Mouse (Mus musculus): ENCODE results near the gene Sh3rf1. TPM values are rescaled to one million over a fixed set of nuclear protein-coding genes. Genes with fewer than 3 reads are reported as not detected.
A peak's percentile ranks its signal among the peaks of the same experiment; 100 is the strongest.

Gene Sh3rf1
- total RNA-seq, 2 experiments from 2014 or later, result 40.2 to 47.3 TPM

DNA sequence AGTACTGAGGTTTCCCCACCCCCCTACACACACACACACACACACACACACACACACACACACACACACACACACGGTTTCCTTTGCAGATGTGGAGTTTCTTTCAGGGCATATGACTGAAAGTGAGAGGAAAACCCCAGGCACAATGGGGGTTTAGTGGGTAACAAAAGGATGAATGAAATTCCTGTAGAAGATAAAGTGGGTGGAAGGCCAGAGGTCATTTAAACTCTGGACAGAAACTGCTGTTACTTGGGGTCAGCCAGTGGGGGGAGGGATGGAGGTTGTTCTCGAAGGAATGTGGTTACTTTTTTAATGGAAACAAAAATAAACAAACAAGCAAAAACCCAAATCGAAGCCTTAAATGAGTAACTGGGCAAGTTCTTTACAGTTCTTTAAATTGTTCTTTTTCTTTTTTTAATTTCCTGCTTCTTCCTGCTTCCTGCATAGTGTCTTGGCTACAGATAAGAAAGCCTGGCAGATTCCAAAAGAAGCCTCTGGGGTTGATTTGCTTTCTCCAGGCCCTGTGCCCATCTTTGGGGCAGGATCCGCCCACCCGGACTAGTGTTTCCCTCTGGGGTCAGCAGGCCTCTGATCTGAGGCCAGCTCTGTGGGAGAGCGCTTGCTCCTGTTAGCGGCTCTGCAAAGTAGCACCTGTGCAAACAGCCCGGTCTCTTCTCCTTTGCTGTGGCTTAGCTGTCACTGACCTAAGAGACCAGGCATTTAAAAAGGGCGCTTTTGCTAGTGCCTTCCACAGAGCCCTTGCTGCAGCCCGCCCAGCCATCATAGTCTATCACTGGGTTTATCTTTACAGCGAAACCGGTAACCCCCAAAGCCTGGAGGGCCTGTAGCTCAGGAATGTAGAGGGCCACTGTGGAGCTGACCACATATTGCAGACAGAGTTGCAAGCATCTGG lies 59.8 kb downstream of the Sh3rf1 start:
- intact Hi-C loops (cut with DNase I), result no loop called here
- DNase-seq, result peak; percentile 28

DNA sequence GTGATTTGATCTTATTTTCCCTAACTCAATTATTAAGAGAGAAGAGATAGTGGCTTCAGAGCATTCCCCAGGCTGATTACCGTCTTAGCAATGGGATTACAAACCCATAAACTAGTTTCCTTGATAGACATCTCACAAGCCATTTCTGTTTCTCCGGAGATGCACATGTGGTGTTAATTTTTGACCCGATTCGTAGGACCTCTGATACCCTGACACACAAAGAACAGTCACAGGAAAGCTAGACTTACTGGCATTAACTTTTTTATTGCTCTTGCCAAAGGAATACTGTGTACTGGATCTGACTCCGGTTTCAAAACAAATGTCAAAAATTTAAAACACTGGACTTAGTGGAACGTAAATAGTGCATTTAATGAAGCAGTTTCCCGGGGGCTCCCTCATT lies 62.2 kb downstream of the Sh3rf1 start:
- intact Hi-C loops (cut with DNase I), result no loop called here
- DNase-seq, result no peak

DNA sequence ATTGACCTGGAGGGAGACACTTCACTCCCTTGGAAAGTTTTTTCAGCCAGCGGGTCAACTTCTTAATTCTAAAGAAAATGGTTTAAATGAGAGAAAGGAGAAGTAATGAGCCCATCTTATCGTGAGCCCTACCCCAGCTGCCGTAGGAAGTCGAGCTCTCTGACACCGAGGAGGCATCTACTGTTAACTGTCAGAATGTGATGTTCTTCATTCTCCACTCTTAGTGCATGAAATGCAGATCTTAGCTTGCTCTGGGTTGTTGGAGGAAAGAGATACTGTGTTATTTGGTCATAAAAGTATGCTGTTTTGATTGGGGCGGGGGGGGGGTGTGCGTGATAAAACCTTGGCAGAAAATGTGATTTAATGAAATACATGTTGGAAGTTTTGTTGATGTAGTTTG lies 62.7 kb downstream of the Sh3rf1 start:
- intact Hi-C loops (cut with DNase I), result no loop called here
- DNase-seq, result no peak

DNA sequence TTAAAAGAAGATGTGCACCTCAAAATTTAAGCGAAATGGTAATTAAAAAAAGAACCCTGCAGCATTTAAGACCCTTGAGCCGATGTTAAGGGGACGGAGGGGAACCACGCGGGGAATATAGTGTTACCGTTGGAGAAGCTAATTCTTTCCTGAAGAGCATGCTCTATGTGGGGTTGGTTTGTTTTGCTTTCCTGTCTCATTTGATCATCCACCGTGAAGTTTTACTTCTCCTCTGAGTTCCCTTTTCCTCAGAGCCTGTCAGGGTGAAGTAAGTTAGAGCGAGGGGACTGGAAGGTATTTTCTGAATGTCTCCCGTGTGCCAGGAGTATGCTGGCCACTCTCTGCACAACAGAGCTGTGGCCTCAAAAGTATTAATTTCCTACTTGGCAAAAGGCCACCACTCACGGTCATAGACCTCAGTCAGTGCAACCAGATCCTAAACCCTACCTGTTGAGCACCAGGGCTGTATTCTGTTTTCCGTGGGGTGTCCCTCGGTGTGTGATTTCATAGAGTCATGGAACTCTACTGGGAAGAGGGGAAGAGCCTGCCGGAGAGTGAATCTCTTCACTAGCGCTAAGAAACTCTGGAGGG lies 63.2 kb downstream of the Sh3rf1 start:
- intact Hi-C loops (cut with DNase I), result no loop called here
- no peak for DNase-seq

DNA sequence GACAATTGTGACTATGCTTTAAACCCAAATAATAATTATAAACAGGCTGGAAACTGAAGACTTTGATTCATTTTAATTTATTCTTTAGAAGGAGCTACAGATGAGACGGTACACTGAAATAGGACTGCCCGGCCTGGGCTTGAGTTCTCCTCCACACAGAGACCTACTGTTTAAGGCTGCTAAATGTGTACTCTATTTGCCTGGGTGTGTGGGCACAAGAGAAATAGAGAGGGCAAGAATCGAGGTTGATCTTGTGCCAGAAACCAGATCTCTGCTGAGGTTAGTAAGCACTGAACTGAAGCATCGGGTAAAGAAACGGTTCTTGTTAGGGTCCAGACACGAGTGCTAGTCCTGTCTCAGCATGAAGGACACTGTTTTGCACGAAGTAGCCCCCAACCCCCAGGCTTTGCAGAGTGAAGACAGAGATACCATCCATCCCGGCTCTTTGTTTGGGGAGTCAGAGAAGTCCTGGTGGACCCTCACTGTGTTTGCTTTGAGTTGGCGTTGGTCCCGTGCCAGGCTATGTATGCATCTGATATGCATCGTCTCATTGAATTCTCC lies 64.4 kb downstream of the Sh3rf1 start:
- intact Hi-C loops (cut with DNase I), result no loop called here
- peak; percentile 24 for DNase-seq

DNA sequence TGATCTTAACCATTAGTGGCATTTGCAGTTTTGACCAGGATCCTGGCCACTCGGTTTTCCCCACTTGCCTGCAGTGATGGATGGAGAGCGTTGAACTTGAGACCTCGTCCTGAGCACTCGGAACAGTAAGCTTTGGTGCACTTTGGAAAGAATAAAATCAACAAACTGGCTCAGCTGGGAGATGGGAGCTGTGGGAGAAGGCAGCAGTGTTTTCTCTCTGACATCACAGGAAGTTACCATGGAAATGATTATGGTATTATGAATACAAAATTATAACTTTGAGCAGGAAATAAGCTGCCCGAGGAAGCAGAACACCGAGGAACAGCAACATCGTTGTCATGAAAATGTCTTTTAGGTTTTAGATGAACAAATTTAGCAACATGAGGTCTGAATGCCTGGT lies 65.0 kb downstream of the Sh3rf1 start:
- no peak for DNase-seq
- intact Hi-C loops (cut with DNase I), result no loop called here

DNA sequence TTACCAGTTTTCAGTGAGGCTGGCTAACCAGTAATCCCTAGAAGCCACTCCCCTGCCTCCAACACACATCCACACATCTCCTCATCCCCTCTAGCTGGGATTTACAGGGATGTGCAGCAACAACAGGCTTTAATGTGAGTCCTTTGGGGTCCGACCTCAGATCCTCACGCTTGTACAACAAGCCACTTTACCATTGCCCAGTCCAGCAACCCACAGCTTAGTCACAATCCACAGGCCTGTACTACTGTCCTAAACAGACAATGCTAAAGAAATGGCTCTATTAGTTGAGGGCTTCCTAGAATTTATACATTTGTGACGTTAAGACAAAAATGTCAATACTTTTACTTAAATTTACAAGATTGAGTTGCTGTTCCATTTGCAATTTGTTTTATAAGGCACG lies 71.4 kb downstream of the Sh3rf1 start:
- intact Hi-C loops (cut with DNase I), result no loop called here
- DNase-seq, result no peak

DNA sequence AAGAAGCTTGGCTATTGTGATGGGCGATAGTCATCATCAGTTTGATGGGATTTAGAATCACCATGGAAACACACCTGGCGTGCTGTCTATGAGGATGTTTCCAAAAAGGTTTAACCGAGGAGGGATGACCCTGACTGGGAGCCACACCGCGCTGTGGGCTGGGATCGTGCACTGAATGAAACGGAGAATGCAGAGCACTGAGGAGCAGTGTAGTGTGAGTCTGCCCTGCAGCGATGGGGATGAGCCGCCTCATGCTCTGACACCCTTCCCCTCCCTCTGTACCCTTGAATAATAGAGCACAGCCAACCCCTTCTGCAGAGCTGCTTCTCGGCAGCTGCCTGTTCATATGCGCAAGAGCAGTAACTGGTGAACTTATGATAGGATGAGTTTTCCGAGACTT lies 71.8 kb downstream of the Sh3rf1 start:
- intact Hi-C loops (cut with DNase I), result no loop called here
- peak; percentile 10 for DNase-seq

DNA sequence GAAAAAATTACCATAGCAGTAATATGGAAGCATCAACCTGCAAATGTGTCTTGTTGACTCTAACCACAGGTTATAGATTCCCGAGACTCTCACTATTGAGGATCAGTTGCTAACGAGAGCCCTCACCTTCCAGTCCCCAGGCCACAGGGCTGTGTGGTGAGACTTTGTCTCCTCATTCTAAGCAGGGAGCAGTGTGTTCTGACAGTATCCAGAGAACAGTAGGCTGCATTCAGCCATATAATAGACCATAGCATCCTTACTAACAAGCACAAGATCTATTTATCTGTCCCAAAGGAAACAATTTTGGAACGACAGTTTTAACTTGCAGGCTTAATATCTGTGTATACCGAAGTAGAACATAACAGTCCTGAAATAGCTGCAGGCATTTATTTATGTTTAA lies 75.2 kb downstream of the Sh3rf1 start:
- DNase-seq, result no peak
- intact Hi-C loops (cut with DNase I), result no loop called here

DNA sequence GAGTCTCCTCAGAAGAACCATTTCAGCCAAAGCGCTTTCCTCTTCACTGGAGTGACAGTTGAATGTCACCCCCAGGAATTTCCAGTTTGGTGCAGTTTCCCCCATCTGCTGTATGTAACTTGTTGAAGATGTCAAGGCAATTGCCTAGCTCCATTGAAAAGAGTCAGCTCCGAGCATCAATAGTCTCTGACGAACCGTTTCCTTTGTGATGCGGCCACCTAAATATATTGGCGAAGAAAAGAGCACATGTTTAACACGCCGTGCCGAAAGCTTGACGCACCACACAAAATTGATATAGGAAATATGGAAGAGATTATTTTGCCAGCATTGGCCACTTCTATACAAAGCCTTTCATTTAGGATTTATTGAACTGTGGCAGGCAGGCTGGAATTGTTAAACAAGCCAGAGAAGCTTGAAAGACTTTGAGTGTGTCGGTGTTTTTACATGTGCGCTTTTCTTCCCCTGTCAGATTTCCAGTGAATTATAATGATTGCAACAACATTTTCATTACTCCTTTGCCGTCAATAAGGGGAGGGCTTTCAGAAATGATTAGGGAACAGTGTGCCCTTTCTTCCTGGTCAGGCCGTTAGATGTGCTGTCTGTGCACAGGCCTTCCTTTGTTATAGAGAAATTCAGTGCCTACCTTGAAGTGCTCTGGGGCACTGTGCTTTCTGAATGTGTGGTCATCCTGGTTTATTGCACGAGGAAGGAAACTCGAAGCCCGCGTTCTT lies 77.8 kb downstream of the Sh3rf1 start:
- intact Hi-C loops (cut with DNase I), result no loop called here
- no peak for DNase-seq

DNA sequence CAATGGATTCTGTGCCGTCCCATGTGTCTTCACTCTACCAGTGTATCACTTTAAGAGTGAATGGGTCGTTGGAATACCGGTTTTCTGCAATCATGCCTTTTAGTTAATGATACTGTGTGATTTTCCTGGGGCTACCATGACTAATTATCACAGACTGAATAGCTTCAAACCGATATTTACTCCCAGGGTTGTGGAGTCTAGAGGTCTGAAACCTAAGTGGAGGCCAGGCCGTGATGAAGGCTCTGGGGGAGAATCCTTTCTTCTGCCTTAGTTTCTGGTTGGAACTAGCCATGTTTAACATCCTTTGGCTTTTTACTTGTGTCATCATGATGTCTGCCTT lies 78.3 kb downstream of the Sh3rf1 start:
- no peak for DNase-seq
- intact Hi-C loops (cut with DNase I), result no loop called here

DNA sequence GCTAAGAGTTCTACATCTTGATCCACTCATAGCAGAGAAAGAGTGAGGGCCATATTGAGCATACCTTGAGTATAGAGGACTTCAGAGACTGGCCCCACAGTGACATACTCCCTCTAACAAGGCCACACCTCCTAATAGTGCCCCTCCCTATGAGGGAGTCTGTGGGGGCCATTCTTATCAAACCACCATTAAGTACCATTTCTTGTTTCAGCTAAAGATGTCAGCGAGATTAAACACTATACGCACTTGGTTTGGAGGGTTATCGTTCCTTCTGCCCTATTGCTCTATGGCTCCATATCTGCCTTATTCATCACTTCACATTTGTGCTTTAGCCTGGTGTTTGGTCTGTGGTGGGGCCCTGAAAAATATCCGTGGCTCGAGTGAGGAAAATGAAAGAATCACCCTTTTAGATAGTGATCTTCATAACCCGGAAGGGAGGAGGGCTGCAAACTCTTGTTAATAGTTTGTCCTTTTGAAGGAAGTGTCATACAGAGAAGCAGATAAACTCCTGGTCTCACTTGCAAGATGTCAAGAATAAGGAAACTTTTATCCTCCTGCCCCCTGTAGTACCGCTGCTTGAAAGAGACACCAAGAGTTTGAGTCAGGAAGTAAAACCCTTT lies 81.9 kb downstream of the Sh3rf1 start:
- intact Hi-C loops (cut with DNase I), result no loop called here
- no peak for DNase-seq

DNA sequence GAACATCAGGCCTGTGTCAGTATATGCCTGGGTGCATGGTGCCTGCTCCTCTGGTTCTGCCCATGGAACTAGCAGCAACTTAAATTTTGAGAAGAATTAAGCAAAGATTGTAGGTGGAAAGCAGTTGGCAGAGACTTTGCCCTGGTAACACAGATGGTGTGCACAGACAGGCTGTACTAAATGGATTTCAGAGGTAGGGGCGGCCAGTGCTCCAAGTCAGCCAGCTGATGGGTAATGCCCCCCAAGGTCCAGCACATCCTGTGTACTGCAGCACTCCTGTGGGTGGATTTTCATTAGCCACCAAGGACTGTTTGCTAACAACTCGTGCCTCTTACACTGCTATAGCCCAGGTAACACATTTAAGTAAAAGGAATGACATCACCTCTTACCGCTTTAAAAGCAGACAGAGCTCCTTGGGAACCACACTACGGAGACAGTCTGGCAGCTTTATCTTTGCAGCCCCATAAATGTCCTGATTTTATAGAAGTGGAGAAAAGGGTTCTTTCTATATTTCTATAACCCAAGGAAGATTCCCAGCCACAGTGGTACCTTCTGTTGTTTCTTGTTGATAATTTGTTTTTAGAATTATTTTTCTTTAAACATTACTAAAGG lies 82.9 kb downstream of the Sh3rf1 start:
- no peak for DNase-seq
- intact Hi-C loops (cut with DNase I), result no loop called here

DNA sequence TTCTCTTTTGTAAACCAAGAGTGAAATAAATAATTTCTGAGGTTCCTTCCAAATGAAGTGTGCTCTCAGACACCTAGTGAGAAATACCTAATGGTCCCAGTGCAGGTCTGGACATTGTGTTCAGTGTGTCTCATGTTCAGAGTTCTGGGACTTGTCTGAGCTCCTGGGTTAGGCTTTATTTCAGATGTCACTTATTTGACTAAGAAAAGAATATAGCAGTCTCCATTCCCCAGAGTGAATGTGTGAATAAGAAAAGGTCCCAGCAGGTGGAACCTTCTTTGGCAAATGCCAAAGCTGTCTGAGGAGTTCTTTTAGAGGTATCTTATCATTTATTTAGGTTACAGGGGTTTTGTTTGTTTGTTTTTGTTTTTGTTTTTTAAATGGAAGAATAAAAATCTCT lies 85.2 kb downstream of the Sh3rf1 start:
- no peak for DNase-seq
- intact Hi-C loops (cut with DNase I), result no loop called here

DNA sequence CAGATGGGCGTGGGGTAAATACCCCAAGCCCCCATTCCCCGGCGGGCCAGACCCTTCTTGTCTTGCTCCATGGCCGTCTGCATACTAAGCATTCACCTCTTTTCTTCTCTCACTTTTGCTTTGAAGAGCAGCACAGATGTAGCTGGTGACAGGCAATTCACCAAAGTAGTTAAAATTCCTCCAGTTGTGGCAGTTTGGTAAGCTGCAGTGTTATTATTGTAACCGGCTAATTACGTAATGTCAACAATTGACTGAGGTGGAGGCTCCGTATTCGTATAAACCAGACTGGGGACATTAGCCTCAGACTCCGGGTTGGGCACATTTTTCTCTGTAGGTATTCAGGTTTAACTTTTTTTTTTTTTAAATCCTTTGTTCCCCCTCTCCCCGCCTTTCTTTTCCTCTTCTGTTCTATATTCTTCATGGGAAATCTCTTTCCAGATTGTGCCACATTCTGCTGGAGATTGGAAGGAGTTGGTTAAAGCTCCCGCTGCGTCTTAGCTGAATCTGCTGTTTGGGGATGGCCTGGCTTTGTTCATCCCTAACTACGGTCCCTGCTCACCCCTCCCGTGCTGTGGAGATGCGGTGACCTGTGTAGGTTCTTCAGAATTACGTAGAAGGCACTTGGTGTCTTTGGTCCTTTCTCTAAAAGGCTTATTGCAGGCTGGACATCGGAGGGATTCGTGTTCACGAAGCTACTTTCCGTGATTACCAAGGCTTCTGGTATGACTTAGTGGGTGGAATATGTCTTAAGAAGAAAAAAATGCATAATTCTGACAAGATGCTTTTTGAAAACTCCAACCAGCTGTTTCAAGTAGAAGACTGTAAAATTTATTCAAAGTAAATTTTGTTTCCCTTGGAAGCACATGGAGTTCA lies 86.1 kb downstream of the Sh3rf1 start:
- intact Hi-C loops (cut with DNase I), result no loop called here
- DNase-seq, result no peak

DNA sequence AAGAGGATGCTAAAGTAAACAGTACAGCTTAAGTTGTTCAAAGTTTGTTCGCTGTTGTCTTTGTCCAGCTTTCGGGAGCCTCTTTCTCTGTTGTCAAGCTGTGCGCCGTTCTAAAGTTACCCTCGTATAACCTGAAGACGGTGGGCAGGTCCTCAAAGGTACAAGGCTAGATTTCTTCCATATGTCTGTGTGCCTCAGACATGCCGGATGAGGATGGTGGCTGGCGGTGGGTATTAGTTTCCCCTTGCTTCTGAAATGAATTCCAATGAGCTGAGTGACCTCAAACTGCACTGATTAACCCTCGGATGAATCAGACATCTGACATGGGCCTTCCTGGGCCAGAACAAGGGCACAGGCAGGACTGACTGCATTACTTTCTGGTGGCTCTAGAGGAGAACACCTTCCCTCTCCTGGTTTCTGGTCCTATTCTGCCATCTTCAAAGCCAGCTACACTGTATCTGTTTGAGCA lies 86.8 kb downstream of the Sh3rf1 start:
- intact Hi-C loops (cut with DNase I), result no loop called here

DNA sequence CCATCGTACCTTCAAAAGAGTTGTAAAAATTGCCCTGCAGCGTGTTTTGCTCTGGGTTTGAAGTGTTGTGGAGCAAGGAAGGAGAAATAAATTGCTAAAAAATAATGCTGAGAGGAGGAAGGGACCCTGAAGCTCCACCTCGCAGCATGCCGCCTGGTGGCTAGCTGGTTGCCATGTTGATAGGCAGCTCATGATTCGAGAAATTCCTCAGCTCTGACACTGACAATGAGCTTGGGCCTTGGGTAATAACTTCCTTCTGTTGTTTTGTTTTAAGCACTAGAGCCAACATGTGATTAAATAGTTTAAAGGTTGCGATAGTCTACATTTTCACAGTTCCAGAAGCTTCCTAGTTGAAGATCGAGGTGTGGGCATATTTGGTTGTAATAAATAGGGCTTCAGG lies 89.3 kb downstream of the Sh3rf1 start:
- intact Hi-C loops (cut with DNase I), result no loop called here
- no peak for DNase-seq

More for the DNA sequence above, 86.8 kb downstream of the Sh3rf1 start:
- DNase-seq, result no peak

DNA sequence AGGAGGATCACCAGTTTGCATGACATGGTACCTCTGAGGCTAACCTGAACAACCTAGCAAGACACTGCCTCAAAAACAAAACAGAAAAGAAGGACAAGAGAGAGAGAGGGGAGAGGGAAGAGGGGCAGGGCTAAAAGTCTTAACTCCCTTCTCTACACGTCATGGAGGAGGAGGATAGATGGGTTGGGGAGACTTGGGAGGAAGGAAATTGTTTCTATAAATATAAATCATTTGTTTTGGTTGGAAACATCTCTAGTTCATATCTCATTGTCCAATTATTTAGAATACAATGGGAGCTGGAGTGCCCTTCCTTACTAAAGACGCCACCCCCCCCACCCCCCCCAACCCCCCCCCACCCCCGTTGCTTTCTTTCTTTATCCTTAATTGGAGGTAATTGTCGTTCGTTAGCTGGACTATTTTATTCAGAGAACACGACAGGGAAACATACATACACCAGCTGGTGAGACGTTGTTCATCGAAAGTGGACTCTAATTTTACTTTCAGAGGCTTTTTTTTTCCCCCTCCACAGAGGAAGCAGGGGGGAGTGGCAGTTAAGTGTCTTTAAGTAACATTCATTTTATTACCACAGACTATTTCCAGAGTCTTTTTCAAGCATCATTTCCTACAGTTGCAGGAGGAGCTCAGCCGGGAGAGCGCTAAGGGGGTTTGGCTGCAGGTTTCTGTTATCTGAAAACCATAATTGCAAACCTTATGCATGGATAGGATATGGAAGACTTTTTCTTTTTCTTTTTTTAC lies 92.5 kb downstream of the Sh3rf1 start:
- DNase-seq, result no peak
- intact Hi-C loops (cut with DNase I), result no loop called here
